Mouse (Mus musculus) brain, embryonic 14.5 days (tissue): ENCODE data around the gene Gm9.

Experiments used
- CTCF ChIP-seq: fragments of 200-500 bp; IDR thresholded peaks from 2 replicates; pipeline ENCODE4 v1.5.1; 2012; ENCODE audit warnings: inconsistent platforms, mild to moderate bottlenecking, moderate library complexity, borderline replicate concordance; ENCODE audit not compliant: insufficient read depth, insufficient read length; ENCODE audit errors: extremely low read depth
- POLR2A ChIP-seq: fragments of 200-500 bp; IDR thresholded peaks from 2 replicates; pipeline ENCODE4 v1.6.1; 2012; ENCODE audit warnings: mild to moderate bottlenecking, inconsistent platforms, borderline replicate concordance; ENCODE audit not compliant: poor library complexity, insufficient read depth, insufficient read length, severe bottlenecking; ENCODE audit errors: extremely low read depth

GRCm38 (mm10) chrX:37191105-37191743 is 19.6 kb downstream of the Gm9 start, which contains the start of the genes Ndufa1 and Rnf113a1:
- 0 out of 2 replicates have a peak, but pooled peaks have one; percentile 4 for TF ChIP-seq POLR2A
- TF ChIP-seq CTCF: no peak
